ENCODE assay signal across 8 mouse cellular contexts in genomic region chr1:157411341-157411710, GRCm38 (mm10). TPM values are rescaled to one million over a fixed set of nuclear protein-coding genes. Genes with fewer than 3 reads are reported as not detected.
DNase-seq lines count a peak whose midpoint lies in the region; ATAC-seq lines count a peak whose summit lies in the region.

No protein-coding gene starts in this region.

- peak overlapping the region; percentile 62 for H3K4me2 ChIP-seq in forebrain, embryonic 11.5 days (ENCODE audit: low read depth, low read length, severe bottlenecking)
- peak overlapping the region; percentile 83 for H3K4me2 ChIP-seq in limb, embryonic 13.5 days (replicated peaks)

- no peak for DNase-seq in forebrain, embryonic 11.5 days (ENCODE audit: low spot score)
- peak; percentile 28 for DNase-seq in splenic B cell, adult 2 months (ENCODE audit: low read depth, low spot score)
- no peak for DNase-seq in gastrocnemius, postnatal 25 days
- DNase-seq in thymus, postnatal 10 days (ENCODE audit: low spot score in 2 of 2), result no peak
- DNase-seq in embryo, embryonic 10 days (ENCODE audit: low spot score), result no peak

- no peaks in the 10 kb centered on the region for H3K36me3 ChIP-seq in megakaryocyte, embryonic 14.5 days (replicated peaks; ENCODE audit: low read length)
- no peaks in the 10 kb centered on the region for H3K36me3 ChIP-seq in forebrain, embryonic 11.5 days (ENCODE audit: control insufficient read depth, insufficient read depth, low read length)
- H3K36me3 ChIP-seq in limb, embryonic 13.5 days, result no peaks in the 10 kb centered on the region
- no peaks in the 10 kb centered on the region for H3K36me3 ChIP-seq in splenic B cell, adult 2 months (ENCODE audit: control insufficient read depth, insufficient read depth, low read length, poor library complexity, severe bottlenecking)

- ATAC-seq in megakaryocyte, adult 5-6 weeks (ENCODE audit: poor library complexity, severe bottlenecking), result no peak
- ATAC-seq in forebrain, embryonic 11.5 days (replicated peaks; ENCODE audit: low FRiP score), result no peak
- no peak for ATAC-seq in limb, embryonic 13.5 days (ENCODE audit: low FRiP score, low read depth)

- no peaks in the 10 kb centered on the region for H3K9me3 ChIP-seq in megakaryocyte, embryonic 14.5 days
- no peaks in the 10 kb centered on the region for H3K9me3 ChIP-seq in forebrain, embryonic 11.5 days (ENCODE audit: control insufficient read depth, low read length)
- no peaks in the 10 kb centered on the region for H3K9me3 ChIP-seq in limb, embryonic 13.5 days

- peak overlapping the region; percentile 94 for H3K4me3 ChIP-seq in megakaryocyte, embryonic 14.5 days (replicated peaks)
- H3K4me3 ChIP-seq in forebrain, embryonic 11.5 days (ENCODE audit: low read depth, low read length), result peak overlapping the region; percentile 95
- H3K4me3 ChIP-seq in limb, embryonic 13.5 days, result peak overlapping the region; percentile 80

- H3K9ac ChIP-seq in forebrain, embryonic 11.5 days (ENCODE audit: low read length), result peak overlapping the region; percentile 88
- peak overlapping the region; percentile 82 for H3K9ac ChIP-seq in limb, embryonic 13.5 days

- H3K27ac ChIP-seq in forebrain, embryonic 11.5 days (ENCODE audit: low read depth, low read length), result no peak overlapping the region; the same call in 1 of the 2 replicates
- no peak overlapping the region; the same call in 1 of the 2 replicates for H3K27ac ChIP-seq in limb, embryonic 13.5 days

- WGBS in forebrain, embryonic 11.5 days, result 0% methylated on average over 4 of the region's 4 CpGs
- 0% methylated on average over 4 of the region's 4 CpGs for WGBS in limb, embryonic 13.5 days

- H3K4me1 ChIP-seq in megakaryocyte, embryonic 14.5 days, result peaks cover 15% of the 10 kb centered on the region
- peaks cover 7% of the 10 kb centered on the region; the same call in 1 of the 2 replicates for H3K4me1 ChIP-seq in forebrain, embryonic 11.5 days (replicated peaks; ENCODE audit: control insufficient read depth, insufficient read depth, low read length)
- peaks cover 10% of the 10 kb centered on the region for H3K4me1 ChIP-seq in limb, embryonic 13.5 days

- peaks cover 11% of the 10 kb centered on the region for H3K27me3 ChIP-seq in megakaryocyte, embryonic 14.5 days (replicated peaks)
- H3K27me3 ChIP-seq in forebrain, embryonic 11.5 days (ENCODE audit: control insufficient read depth, insufficient read depth, low read length), result no peaks in the 10 kb centered on the region
- no peaks in the 10 kb centered on the region for H3K27me3 ChIP-seq in limb, embryonic 13.5 days
- no peaks in the 10 kb centered on the region for H3K27me3 ChIP-seq in splenic B cell, adult 2 months (ENCODE audit: control insufficient read depth, insufficient read depth, low read length, poor library complexity, severe bottlenecking)

RNA-seq across cellular contexts. Expression of gene Rasal2, which starts 1.1 kb away (rescaled TPM):
- 0.10 TPM in 1 of 2 replicates, not detected in the other for polyA plus RNA-seq in megakaryocyte, embryonic 14.5 days (2012; ENCODE audit: insufficient read depth, low replicate concordance)
- total RNA-seq in megakaryocyte, adult 5-6 weeks (2015), result 0.46 and 1.2 TPM in 2 replicates
- total RNA-seq in megakaryocyte, adult 5-6 weeks (2017), result 0.73 and 0.98 TPM in 2 replicates
- 15.4 and 19.4 TPM in 2 replicates for polyA plus RNA-seq in forebrain, embryonic 11.5 days (2014; fragmentation: Nextera tagmentation; extraction: Ambion mirVana)
- polyA plus RNA-seq in limb, embryonic 13.5 days (2015; fragmentation: Nextera tagmentation; extraction: Ambion mirVana), result 6.8 and 7.4 TPM in 2 replicates
- total RNA-seq in gastrocnemius, postnatal 25 days (2021), result 1 to 10 TPM; 8.6 TPM

RNA-seq across cellular contexts. Expression of gene Cryzl2, which starts 47.1 kb away (rescaled TPM):
- 2.2 and 2.8 TPM in 2 replicates for polyA plus RNA-seq in megakaryocyte, embryonic 14.5 days (2012; ENCODE audit: insufficient read depth, low replicate concordance)
- 6.0 and 8.4 TPM in 2 replicates for total RNA-seq in megakaryocyte, adult 5-6 weeks (2015)
- 4.7 and 8.0 TPM in 2 replicates for total RNA-seq in megakaryocyte, adult 5-6 weeks (2017)
- polyA plus RNA-seq in forebrain, embryonic 11.5 days (2014; fragmentation: Nextera tagmentation; extraction: Ambion mirVana), result 8.4 and 9.4 TPM in 2 replicates
- 6.4 and 6.8 TPM in 2 replicates for polyA plus RNA-seq in limb, embryonic 13.5 days (2015; fragmentation: Nextera tagmentation; extraction: Ambion mirVana)
- total RNA-seq in gastrocnemius, postnatal 25 days (2021), result 1 to 10 TPM; 1.2 to 1.4 TPM
